Mouse (Mus musculus) lung, adult 2 months (tissue): Measurements from ENCODE around the gene Adcy5.

Experiments
- CTCF ChIP-seq: fragments of 200-500 bp; IDR thresholded peaks from 2 replicates; pipeline ENCODE4 v1.5.1; 2011; ENCODE audit warnings: mild to moderate bottlenecking, low read length, control low read depth; ENCODE audit not compliant: insufficient read depth
- POLR2A ChIP-seq: fragments of 200-500 bp; IDR thresholded peaks from 2 replicates; pipeline ENCODE4 v1.6.1; 2011; ENCODE audit warnings: low read depth, mild to moderate bottlenecking, control low read depth, low read length, borderline replicate concordance; ENCODE audit errors: extremely low read depth

GRCm38 (mm10) chr16:35229582-35229981 lies 74.9 kb downstream of the Adcy5 start:
- TF ChIP-seq CTCF (no peak), POLR2A (no peak)
